Mouse (Mus musculus) stomach, embryonic 14.5 days (tissue): ENCODE results near the gene Gm14214. TPM values are rescaled to one million over a fixed set of nuclear protein-coding genes. Genes with fewer than 3 reads are reported as not detected.
A peak's percentile ranks its signal among the peaks of the same experiment; 100 is the strongest.

Experiments used
- ATAC-seq: fragments of 200-750 bp; cut with Nextera tagmentation; 2 replicates; pipeline ENCODE4 v1.8.0; 2017; ENCODE audit warnings: low read depth, moderate TSS enrichment; ENCODE audit not compliant: insufficient number of reproducible peaks, insufficient read depth, low FRiP score
- H3K27ac ChIP-seq: fragments of 300-500 bp; sonication (generic); 2 replicates; pipeline ENCODE4 v1.5.1; 2014; ENCODE audit warnings: mild to moderate bottlenecking, low read length, moderate library complexity, mixed read lengths
- H3K27me3 ChIP-seq: fragments of 300-500 bp; sonication (generic); 2 replicates; pipeline ENCODE4 v1.6.1; 2014; ENCODE audit warnings: low read length, control low read depth, mixed read lengths; ENCODE audit not compliant: control insufficient read depth, insufficient read depth
- H3K36me3 ChIP-seq: fragments of 300-500 bp; sonication (generic); 2 replicates; pipeline ENCODE4 v1.6.1; 2014; ENCODE audit warnings: mild to moderate bottlenecking, control low read depth, low read length, moderate library complexity, mixed read lengths; ENCODE audit not compliant: control insufficient read depth, insufficient read depth
- H3K4me1 ChIP-seq: fragments of 300-500 bp; sonication (generic); 2 replicates; pipeline ENCODE4 v1.6.1; 2014; ENCODE audit warnings: low read length, control low read depth, mixed read lengths; ENCODE audit not compliant: control insufficient read depth, insufficient read depth
- H3K4me2 ChIP-seq: fragments of 300-500 bp; sonication (generic); replicated peaks from 2 replicates; pipeline ENCODE4 v1.6.1; 2014; ENCODE audit warnings: low read depth, low read length, control low read depth
- H3K4me3 ChIP-seq: fragments of 300-500 bp; sonication (generic); 2 replicates; pipeline ENCODE4 v1.5.1; 2014; ENCODE audit warnings: low read depth, low read length, control low read depth
- H3K9ac ChIP-seq: fragments of 300-500 bp; sonication (generic); replicated peaks from 2 replicates; pipeline ENCODE4 v1.6.1; 2014; ENCODE audit warnings: low read depth, mild to moderate bottlenecking, control low read depth, low read length, moderate library complexity, mixed read lengths
- H3K9me3 ChIP-seq: fragments of 300-500 bp; sonication (generic); 2 replicates; pipeline ENCODE4 v1.6.1; 2016; ENCODE audit warnings: low read depth, low read length, control low read depth; ENCODE audit not compliant: control insufficient read depth
- WGBS: fragments of 180-500 bp; shearing (Covaris S2); extraction: QIAGEN DNeasy Blood & Tissue Kit; methylation state at CpG from one replicate; pipeline ENCODE4 v1.1.7; 2014; 5-methylcytosine and 5-hydroxymethylcytosine counted together
- polyA plus RNA-seq: library from polyadenylated mRNA; unstranded; fragments of >200 nt; fragmentation: Nextera tagmentation; extraction: Ambion mirVana; gene quantifications from 2 replicates; pipeline ENCODE4 v1.2.1, GENCODE M21; 2014

Gm14214 gene
- polyA plus RNA-seq, 1 experiment from 2014 or later = not detected

DNA sequence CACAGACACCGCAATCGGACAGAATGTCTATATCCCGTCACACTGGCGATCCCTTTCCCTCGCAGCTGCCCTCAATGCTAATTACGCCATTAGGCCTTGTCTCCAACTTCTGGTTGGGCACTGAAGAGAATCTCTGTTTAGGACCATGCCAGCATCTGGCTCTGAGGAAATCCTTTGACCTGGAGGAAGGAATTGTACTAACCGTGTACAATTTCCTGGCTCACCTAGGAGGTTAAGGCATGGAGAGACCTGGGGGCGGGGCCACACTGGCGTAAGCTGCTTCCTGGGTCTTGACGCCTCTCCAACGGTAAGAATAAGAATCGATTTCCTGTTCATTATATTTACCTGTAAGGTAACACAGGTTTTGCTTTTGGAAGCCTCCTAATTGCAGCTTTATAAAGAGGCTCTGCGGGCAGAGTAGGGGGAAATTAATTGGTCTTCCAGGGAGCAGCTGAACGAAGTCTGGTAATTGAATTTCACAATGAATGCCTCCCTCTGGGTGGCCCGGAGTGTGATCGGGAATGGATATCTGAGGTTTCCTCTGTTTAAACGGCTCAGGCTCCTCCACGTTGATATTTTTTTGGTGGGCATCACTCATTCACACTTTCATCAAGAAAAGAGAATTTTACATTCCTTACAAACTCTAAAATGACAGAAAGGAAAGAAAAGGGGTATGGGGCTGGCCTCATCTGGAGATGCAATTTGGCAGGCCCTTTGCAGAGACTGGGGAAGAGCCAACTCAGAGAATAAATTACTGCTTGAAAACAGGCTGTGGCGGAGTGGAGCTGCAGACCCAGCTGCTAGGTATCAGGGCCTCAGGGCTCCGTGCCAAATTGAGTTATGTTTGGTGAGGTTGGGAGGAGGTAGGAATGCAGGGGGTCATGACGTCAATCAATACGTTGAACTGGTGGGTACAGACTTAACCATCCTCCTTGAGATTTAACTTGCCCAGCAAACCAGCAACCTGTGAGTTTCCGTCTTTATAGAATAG, 20.5 kb downstream of the Gm14214 start:
- peaks cover 16% of the 10 kb centered on the region for H3K4me1 ChIP-seq
- peak; percentile 65; the same call in 1 of the 2 replicates for ATAC-seq
- H3K4me3 ChIP-seq = no peak overlapping the region
- peak overlapping the region; percentile 4; the same call in 1 of the 2 replicates for H3K4me2 ChIP-seq
- no peaks in the 10 kb centered on the region for H3K27me3 ChIP-seq
- H3K9ac ChIP-seq = no peak overlapping the region
- no peaks in the 10 kb centered on the region for H3K9me3 ChIP-seq
- no peaks in the 10 kb centered on the region for H3K36me3 ChIP-seq
- H3K27ac ChIP-seq = peak overlapping the region; percentile 71; the same call in 1 of the 2 replicates
- WGBS = 49% methylated on average over 23 of the region's 23 CpGs

GRCm38 (mm10) chr2:154748383-154748782, 21.4 kb downstream of the Gm14214 start:
- Histone ChIP-seq H3K4me1 (peaks cover 16% of the 10 kb centered on the region), H3K4me2 (no peak overlapping the region), H3K36me3 (no peaks in the 10 kb centered on the region), H3K4me3 (no peak overlapping the region), H3K27me3 (no peaks in the 10 kb centered on the region), H3K9ac (no peak overlapping the region), H3K27ac (no peak overlapping the region), H3K9me3 (no peaks in the 10 kb centered on the region)
- 84% methylated on average over 2 of the region's 2 CpGs for WGBS
- no peak for ATAC-seq

GRCm38 (mm10) chr2:154743915-154744314, 25.9 kb downstream of the Gm14214 start:
- 60% methylated on average over 4 of the region's 4 CpGs for WGBS
- no peak for ATAC-seq
- Histone ChIP-seq H3K9ac (no peak overlapping the region), H3K27me3 (no peaks in the 10 kb centered on the region), H3K4me3 (no peak overlapping the region), H3K4me1 (peaks cover 2% of the 10 kb centered on the region), H3K27ac (no peak overlapping the region), H3K36me3 (no peaks in the 10 kb centered on the region), H3K9me3 (no peaks in the 10 kb centered on the region), H3K4me2 (no peak overlapping the region)

DNA sequence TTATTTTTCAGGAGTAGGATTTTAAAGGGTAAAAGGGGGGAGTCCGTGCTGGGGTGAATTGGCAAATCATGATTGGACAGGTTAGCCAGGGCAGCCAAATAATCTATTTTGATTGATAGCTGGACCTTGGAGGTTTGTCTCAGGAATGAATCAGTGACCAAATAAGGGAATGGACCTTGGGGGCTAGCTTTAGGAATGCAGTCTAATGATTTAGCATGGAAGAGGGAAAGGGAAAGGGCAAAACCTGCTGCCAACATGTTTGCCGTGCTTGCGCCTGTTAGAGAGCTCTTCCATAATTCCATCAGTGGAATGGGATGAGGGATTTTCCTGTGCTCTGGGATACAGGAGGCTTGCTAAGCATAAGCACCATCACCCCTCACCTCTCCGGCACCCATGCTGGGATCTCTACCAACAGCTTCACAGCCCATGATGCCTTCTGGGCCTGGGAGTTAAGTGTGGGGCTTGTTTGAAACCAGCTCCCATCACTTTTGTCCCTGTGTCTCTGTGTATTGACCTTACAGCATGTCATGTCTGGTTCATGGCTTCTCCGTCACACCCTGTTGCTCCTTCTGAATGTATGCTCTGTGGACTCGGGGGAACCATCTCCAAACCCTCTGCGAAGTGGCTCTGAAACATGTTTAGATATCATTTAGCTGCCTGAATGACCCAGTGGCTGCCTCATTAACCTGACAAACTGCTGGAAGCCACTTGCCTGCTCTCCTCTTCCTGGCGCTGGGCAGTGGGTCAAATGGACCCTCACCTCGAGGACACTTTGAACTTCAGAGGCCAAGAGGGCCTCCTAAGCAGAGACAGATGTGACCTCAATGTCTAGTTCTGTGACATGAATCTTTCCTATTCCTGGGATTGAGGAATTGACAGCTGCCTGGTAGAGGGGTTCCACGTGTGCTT, 26.7 kb downstream of the Gm14214 start:
- H3K4me3 ChIP-seq = no peak overlapping the region
- no peaks in the 10 kb centered on the region for H3K4me1 ChIP-seq
- no peak for ATAC-seq
- no peaks in the 10 kb centered on the region for H3K9me3 ChIP-seq
- H3K9ac ChIP-seq = no peak overlapping the region
- no peak overlapping the region for H3K27ac ChIP-seq
- 59% methylated on average over 10 of the region's 10 CpGs for WGBS
- H3K36me3 ChIP-seq = no peaks in the 10 kb centered on the region
- no peaks in the 10 kb centered on the region for H3K27me3 ChIP-seq
- no peak overlapping the region for H3K4me2 ChIP-seq

DNA sequence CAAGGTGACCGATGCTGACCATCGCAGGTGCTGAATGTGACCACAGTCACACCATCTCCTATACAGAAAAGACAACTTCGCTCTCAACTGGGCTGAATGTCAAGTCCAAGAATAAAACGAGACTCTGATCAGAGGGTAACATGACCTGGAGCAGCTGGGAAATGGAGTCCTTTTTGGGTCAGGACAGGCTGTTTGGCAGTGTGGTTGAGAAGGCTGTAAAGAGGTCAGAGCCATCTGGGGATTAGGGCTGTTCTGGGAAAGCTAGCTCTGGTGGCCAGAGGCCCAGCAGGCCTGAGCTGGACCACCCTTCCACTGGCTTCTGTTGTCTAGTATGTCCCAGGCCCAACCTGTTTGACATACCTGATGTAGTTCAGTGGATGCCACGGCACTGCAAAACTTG, 31.2 kb downstream of the Gm14214 start:
- no peak overlapping the region for H3K4me2 ChIP-seq
- WGBS = 83% methylated on average over 5 of the region's 5 CpGs
- H3K27me3 ChIP-seq = no peaks in the 10 kb centered on the region
- no peak for ATAC-seq
- H3K36me3 ChIP-seq = no peaks in the 10 kb centered on the region
- no peak overlapping the region for H3K4me3 ChIP-seq
- H3K4me1 ChIP-seq = no peaks in the 10 kb centered on the region
- no peak overlapping the region for H3K27ac ChIP-seq
- no peak overlapping the region for H3K9ac ChIP-seq
- no peaks in the 10 kb centered on the region for H3K9me3 ChIP-seq

DNA sequence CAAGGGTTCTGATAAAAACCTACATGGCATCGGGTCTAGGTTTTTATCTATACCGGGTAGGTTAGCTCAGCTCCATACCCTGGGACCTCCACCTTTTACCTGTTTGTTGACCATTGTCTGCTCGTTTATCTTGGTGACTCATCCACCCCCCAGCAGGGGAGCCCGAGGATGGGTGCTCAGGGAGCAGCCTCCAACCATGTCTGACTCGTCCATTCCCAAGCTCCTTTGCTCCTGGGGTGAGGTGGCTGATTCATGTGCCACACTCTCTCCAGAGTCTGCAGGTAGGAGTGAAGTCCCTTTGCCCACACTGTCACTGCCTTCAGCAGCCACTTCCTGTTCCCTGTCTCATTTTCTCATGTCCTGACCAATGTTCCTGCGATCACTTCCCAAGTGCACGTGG, 33.8 kb downstream of the Gm14214 start:
- H3K27me3 ChIP-seq = no peaks in the 10 kb centered on the region
- 0 out of 2 replicates have a peak, but pooled peaks cover under 1% of the 10 kb centered on the region for H3K4me1 ChIP-seq
- H3K36me3 ChIP-seq = no peaks in the 10 kb centered on the region
- H3K27ac ChIP-seq = no peak overlapping the region
- H3K4me2 ChIP-seq = no peak overlapping the region
- no peak overlapping the region for H3K4me3 ChIP-seq
- WGBS = 62% methylated on average over 7 of the region's 7 CpGs
- H3K9ac ChIP-seq = no peak overlapping the region
- ATAC-seq = no peak
- H3K9me3 ChIP-seq = no peaks in the 10 kb centered on the region

DNA sequence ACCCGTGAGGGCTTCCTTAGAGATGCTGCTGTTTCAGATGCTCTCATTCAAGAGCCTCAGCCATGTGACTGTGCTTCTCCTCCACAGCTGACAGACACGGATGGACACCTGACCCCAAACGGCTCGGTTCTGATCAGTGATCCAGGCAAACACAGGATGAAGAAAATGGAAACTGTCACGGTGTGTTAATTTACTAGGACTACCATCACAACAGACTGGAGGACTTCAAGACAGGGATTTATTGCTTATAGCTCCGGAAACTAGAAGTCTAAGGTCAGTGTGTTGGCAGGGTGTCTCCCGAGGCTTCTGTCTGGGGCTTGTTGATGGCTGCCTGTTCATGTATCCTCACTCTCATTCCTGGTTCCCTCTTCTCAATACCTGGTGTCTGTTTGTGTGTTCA, 34.4 kb downstream of the Gm14214 start:
- ATAC-seq = no peak
- Histone ChIP-seq H3K36me3 (no peaks in the 10 kb centered on the region), H3K4me3 (no peak overlapping the region), H3K27ac (no peak overlapping the region), H3K4me2 (no peak overlapping the region), H3K9me3 (no peaks in the 10 kb centered on the region), H3K27me3 (no peaks in the 10 kb centered on the region), H3K4me1 (peaks cover 4% of the 10 kb centered on the region; the same call in 1 of the 2 replicates), H3K9ac (no peak overlapping the region)
- 43% methylated on average over 7 of the region's 7 CpGs for WGBS

DNA sequence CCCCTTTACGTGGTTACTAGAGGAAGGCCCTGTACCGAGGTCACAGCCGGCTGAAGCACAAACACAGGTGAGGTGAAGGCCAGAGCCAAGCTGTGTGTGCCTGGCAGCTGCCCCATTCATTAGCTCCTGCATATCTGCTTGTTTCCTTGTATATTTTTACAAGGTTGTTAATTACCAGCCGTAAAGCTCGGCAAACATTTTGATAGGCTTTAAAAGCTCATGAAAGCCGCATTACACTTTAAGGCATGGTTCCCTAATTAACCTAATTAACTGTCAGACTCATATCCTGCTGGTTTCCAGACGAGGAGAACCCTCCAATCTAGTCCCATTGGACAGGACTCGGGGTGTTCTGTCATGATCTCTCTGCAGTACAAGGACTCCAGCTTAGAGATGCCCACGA, 34.9 kb downstream of the Gm14214 start:
- Histone ChIP-seq H3K9ac (no peak overlapping the region), H3K9me3 (no peaks in the 10 kb centered on the region), H3K4me3 (no peak overlapping the region), H3K36me3 (no peaks in the 10 kb centered on the region), H3K4me2 (no peak overlapping the region), H3K27me3 (no peaks in the 10 kb centered on the region), H3K4me1 (peaks cover 4% of the 10 kb centered on the region; the same call in 1 of the 2 replicates), H3K27ac (no peak overlapping the region)
- ATAC-seq = no peak
- WGBS = 61% methylated on average over 9 of the region's 9 CpGs
